Mouse (Mus musculus): Measurements from ENCODE around the gene Zfand4. TPM values are rescaled to one million over a fixed set of nuclear protein-coding genes. Genes with fewer than 3 reads are reported as not detected.
"Not testable (repeated sequence)": the region's sequence is repeated elsewhere in the genome, so short reads cannot be mapped to it uniquely, and the experiment has no call there.

The Zfand4 gene
- 1 to 10 TPM; 4.2 to 5.2 TPM for total RNA-seq (2021)

DNA sequence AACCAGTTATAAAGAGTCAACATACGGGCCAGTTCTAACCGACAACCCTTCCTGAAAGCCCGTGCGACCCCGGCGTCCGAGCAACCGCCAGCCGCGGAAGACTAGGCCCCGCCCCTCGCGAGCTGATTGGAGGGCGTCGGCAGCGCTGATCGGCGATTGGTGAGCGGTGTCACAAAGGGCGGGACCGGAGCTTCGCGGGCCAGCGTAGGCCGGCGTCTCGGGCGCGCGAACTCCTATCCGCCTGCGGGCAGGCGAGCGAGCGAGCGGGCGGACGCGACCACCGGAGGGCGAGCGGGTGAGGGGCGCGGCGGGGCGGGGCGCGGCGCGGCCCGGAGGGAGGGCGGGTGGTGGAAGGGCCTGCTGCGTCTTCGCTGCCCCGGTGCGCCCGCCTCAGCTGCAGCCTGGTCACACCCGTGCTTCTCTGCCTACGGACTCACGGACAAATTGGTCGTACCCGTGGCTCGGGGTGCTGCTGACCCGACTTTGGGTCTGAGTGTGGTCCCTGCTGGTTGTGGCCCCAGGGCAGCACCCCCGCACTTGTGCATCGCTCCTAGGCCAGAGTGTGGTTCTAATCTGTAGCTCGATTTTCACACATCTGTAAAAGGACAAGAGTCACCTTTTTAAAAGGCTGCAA is at the start of gene Zfand4:
Zfand4 (plus strand) TSS at position 205 of the 634 bp plus-strand sequence.
- peak; percentile 93 to 96 for DNase-seq
- intact Hi-C loops (cut with DNase I): no loop called here

DNA sequence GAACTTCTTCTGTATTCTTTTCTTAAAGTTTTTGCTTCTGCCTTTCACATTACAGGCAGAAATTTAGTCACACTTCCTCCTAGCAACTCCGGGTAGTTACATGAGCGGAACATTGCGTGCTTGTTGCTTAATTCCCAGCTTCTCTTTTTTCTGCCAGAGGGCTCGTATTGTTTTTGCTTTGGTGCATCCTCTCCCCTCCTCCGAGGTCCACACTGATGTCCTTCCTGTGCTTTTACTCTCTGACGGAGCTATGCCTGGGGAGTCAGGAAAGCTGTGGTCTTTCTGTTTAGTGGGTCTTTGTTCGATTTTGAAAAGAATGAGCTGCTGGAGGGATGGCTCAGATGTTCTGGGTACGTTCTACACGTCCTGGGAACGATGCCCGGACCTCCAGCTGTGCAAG is 36.3 kb upstream of the Zfand4 start:
- DNase-seq: peak; percentile 30 to 47
- intact Hi-C loops (cut with DNase I): loop anchor here (2.0 kb wide), 1 partner anchor 217 kb away; no protein-coding TSS in a partner anchor

GRCm38 (mm10) chr6:116228785-116229525 is 35.1 kb upstream of the Zfand4 start:
- intact Hi-C loops (cut with DNase I): loop anchor here (2.0 kb wide), 1 partner anchor 218 kb away; no protein-coding TSS in a partner anchor
- peak; percentile 74 to 77 for DNase-seq

DNA sequence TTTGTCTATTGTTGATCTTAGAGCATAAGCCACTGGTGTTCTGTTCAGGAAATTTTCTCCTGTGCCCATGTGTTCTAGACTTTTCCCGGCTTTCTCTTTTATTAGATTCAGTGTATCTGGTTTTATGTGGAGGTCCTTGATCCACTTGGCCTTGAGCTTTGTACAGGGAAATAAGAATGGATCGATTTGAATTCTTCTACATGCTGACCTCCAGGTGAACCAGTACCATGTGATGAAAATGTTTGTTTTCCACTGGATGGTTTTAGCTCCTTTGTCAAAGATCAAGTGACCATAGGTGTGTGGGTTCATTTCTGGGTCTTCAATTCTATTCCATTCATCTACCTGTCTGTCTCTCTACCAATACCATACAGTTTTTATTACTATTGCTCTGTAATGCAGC is 29.2 kb upstream of the Zfand4 start:
- DNase-seq; intact Hi-C loops (cut with DNase I): not testable (repeated sequence)

GRCm38 (mm10) chr6:116235336-116235735 is 28.7 kb upstream of the Zfand4 start:
- intact Hi-C loops (cut with DNase I): no loop called here
- DNase-seq: no peak

DNA sequence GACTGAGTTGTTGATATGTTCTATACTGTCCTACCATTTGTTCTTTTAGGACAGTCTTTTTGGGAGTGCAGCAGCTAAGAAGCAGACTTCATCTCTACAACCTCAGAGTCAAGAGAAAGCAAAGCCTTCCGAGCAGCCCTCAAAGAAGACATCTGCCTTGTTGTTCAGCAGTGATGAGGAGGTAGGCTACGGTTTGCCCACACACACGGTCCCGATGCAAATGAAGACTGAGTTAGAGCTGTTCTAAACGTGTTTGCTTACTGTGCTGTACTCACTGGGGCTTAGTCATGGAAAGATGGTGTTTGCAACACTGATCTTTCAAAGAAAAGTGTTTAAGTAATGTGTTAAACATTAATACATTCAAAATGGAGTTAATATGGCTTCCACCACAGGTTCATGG is 25.9 kb upstream of the Zfand4 start:
- DNase-seq: no peak
- intact Hi-C loops (cut with DNase I): no loop called here

- DNase-seq: no peak
- intact Hi-C loops (cut with DNase I): no loop called here
Observed at GRCm38 (mm10) chr6:116240371-116240770, 23.7 kb upstream of the Zfand4 start.

DNA sequence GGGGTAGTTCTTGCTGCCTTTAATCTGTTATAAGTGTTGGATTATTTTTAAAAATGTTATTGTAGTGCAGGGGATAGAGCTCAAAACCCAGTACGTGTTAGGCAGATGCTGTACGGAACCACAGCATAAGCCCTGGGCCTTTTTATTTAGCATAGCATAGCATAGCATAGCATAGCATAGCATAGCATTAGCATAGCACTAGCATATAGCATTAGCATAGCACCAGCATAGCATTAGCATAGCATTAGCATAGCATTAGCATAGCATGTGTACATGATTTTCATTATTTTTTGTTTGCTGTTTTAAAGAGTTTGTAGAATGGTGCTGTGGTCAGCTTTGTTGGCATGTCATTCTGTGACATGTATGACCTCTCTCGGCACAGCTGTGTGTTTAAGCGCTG is 4.4 kb upstream of the Zfand4 start:
- DNase-seq: no peak
- intact Hi-C loops (cut with DNase I): no loop called here

GRCm38 (mm10) chr6:116260481-116260880 is 3.5 kb upstream of the Zfand4 start:
- intact Hi-C loops (cut with DNase I): no loop called here

DNA sequence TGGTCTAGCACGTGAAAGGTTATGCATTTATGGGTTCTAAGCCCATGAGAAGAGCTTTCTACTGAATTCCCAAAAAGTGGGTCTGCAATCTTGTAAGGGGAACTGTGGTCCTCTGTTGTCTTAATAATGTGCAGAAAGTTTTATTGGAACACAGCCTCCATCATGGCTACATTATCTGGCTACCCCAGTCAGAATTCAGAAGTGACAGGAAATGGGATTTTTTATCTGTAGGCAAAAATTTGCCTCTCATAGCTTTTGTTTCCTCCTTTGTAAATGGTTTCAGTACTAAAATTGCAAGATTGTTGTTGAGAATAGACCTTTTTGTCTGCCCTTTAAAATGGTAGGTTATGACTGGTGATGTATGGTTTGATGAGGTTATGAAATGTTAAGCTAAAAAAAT is 1.2 kb upstream of the Zfand4 start:
- intact Hi-C loops (cut with DNase I): no loop called here
- no peak for DNase-seq

More at GRCm38 (mm10) chr6:116260481-116260880, 3.5 kb upstream of the Zfand4 start:
- no peak for DNase-seq

GRCm38 (mm10) chr6:116264836-116265235 is 814 bp downstream of the Zfand4 start:
- no peak for DNase-seq
- intact Hi-C loops (cut with DNase I): no loop called here

- no peak for DNase-seq
- intact Hi-C loops (cut with DNase I): no loop called here
Observed at GRCm38 (mm10) chr6:116265603-116266002, 1.6 kb downstream of the Zfand4 start.

GRCm38 (mm10) chr6:116266273-116267109 is 2.5 kb downstream of the Zfand4 start:
- no peak for DNase-seq
- intact Hi-C loops (cut with DNase I): no loop called here

- intact Hi-C loops (cut with DNase I): no loop called here
Observed at GRCm38 (mm10) chr6:116267110-116267423, 3.0 kb downstream of the Zfand4 start.

DNA sequence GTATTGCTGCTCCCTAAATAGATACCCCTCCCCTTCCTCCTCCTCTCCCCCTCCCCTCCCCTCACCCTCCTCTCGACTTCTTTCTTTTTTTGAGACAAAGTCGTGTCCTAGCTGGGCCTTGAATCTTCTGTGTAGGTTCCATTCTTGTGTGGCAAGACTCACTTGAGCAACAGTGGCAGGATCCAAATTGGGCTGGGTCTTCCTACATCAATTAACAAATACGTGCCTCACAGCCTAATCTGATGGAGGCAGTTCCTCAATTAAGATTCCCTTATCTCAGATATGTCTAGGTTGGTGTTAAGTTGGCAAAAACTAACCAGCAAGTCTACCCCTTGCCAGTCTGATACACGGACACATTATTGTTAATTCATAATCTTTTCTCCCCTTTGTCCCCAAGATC is 11.7 kb downstream of the Zfand4 start:
- intact Hi-C loops (cut with DNase I): no loop called here
- DNase-seq: no peak

More at GRCm38 (mm10) chr6:116267110-116267423, 3.0 kb downstream of the Zfand4 start:
- no peak for DNase-seq

DNA sequence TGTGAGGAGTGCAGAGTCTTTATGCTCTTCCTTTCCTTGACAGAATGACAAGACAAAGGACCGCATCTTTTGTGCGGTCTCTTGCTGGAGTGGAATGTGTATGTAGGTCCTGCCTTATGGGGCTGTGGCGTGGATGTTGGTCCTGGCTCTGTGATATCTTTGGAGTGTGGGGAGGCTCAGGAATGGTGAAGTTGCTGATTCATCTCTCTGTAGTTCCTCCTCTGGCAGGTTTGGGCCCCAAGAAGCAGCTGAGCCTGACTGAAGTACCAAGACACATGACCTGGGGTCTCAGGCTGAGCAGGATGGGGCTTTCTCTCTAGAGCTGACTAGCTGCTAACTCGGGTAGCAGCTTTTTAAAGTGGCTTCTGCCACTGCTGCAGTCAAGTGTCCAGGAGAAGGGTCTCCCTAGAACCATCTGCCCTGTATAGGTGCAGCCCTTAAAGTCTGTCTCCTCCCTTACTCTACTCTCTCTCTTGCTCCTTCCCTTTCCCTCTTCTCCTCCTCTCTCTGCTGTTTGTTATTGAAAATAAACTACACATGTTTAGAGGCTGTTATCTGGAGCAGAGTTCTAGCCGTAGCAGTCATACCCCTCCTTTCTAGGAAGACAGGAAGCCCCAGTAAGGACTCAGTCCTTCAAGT is 14.8 kb downstream of the Zfand4 start:
- intact Hi-C loops (cut with DNase I): no loop called here
- DNase-seq: no peak

GRCm38 (mm10) chr6:116281014-116281413 is 17.0 kb downstream of the Zfand4 start:
- no peak for DNase-seq
- intact Hi-C loops (cut with DNase I): no loop called here

DNA sequence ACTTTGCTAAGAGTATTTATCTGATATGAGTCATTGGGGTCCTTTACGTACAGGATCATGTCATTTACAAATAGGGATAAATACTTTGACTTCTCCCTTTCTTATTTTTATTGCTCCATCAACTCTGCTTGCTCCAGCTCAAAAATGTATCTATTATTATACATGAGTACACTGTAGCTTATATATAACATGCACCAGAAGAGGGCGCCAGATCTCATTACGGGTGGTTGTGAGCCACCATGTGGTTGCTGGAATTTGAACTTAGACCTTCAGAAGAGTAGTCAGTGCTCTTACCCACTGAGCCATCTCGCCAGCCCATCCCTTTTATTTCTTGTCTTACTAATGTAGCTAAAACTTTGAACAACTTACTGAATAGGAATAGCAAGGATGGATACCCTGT is 18.5 kb downstream of the Zfand4 start:
- intact Hi-C loops (cut with DNase I): no loop called here
- no peak for DNase-seq

DNA sequence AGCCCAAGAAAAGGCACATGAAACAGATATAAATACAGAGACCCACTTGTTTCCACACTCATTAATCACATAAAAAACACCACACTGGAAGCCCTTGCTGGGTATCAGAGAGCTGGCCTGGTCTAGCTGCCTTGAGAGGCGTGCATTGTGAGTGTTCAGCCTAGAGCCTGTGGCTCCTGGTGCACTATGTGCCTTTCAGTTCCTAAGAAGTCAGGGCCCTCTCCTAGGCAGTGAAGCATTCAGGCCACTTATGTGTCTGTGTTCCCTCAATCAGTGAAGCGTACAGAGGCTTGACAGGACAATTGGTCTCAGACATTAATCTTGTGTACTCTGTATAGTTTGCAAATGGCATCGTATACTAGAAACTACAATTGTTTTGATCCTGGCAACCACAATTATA is 19.3 kb downstream of the Zfand4 start:
- intact Hi-C loops (cut with DNase I): no loop called here
- no peak for DNase-seq

- intact Hi-C loops (cut with DNase I): no loop called here
- DNase-seq: no peak
Observed at GRCm38 (mm10) chr6:116286321-116286720, 22.3 kb downstream of the Zfand4 start.

Measured in heart, postnatal 36 days (tissue).